Mouse (Mus musculus) adrenal gland, postnatal 25 days (tissue): Measurements from ENCODE around the gene Gm10061. TPM values are rescaled to one million over a fixed set of nuclear protein-coding genes. Genes with fewer than 3 reads are reported as not detected.
"Not testable (repeated sequence)": the region's sequence is repeated elsewhere in the genome, so short reads cannot be mapped to it uniquely, and the experiment has no call there.

ENCODE experiments used
- DNase-seq: peaks from one replicate; pipeline ENCODE4 v3.0.0; 2021; ENCODE audit warnings: mixed read lengths
- long read RNA-seq: library from polyadenylated mRNA; stranded (forward); transcript quantifications from one replicate; pipeline ENCODE4 v2.0.0, GENCODE M21; 2021
- total RNA-seq: library from RNA; stranded (reverse); gene quantifications from 2 replicates; pipeline ENCODE4 v1.2.3, GENCODE M21; 2021

The Gm10061 gene
- not detected in 2 replicates for total RNA-seq
- long read RNA-seq, result 0 reads

DNA sequence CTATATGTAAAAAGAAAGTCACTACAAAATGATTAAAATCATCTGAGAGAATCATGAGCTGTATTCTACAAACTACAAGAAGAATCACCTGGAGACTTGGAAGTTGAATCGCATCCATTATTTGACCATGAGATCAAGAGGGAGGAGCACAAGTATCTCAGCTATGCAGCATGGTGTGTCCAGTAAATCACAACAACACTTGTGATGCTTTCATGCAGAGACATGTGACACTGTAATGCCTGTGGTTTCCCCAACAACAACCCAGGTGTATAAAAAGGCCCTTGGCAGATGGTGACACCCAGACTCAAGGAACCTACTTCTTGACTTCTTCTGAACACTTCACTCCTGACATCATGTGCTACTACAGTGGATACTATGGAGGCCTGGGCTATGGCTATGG, at the start of gene Gm10061:
Gene Gm10061 (plus strand): TSS at position 301 of the 400 bp plus-strand sequence.
- DNase-seq, result no peak

DNA sequence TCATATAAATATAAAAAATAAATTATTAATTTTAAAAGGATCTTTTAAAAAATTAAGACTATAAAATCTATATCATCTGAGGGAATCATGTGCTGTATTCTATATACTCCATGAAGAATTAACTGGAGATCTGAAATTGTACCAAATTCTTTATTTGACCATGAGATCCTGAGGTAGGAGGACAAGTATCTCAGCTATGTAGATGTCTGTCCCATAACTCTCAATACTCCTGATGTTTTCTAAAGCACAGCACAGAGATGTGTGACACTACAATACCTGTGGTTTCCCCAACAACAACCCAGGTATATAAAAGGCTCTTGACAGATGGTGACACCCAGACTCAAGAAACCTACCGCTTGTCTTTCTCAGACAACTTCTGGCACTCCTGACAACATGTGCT, 10.3 kb upstream of the Gm10061 start, which contains the start of gene Gm6358:
Gene Gm6358 (plus strand): TSS at position 301 of the 400 bp plus-strand sequence.
- DNase-seq, result no peak

DNA sequence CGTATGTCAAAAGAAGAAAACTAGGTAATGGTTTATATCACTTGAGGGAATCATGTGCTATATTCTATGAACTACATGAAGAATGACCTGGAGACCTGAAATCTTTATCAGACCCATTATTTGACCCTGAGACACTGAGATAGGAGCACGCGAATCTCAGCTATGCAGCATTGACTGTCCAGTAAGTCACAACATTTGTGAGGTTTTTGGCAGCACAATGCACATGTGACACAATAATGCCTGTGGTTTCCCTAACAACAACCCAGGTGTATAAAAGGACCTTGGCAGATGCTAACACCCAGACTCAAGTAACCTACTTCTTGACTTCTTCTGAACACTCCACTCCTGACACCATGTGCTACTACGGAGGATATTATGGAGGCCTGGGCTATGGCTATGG, 6.8 kb downstream of the Gm10061 start, which contains the start of gene Gm9789:
Gene Gm9789 (plus strand): TSS at position 301 of the 400 bp plus-strand sequence.
- DNase-seq, result no peak

DNA sequence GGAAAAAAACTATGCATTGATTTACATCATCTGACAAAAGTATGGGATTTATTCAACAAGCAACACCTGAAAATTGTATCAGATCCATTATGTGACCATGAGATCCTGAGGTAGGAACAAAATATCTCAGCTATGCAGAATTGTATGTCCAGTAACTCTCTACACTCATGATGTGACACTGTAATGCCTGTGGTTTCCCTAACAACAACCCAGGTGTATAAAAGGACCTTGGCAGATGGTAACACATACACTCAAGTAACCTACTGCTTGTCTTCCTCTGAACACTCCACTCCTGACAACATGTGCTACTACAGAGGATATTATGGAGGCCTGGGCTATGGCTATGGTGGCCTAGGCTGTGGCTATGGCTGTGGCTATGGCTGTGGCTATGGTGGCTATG, 18.3 kb downstream of the Gm10061 start, which contains the start of gene Gm7735:
Gene Gm7735 (plus strand): TSS at position 301 of the 400 bp plus-strand sequence.
- not testable (repeated sequence) for DNase-seq

DNA sequence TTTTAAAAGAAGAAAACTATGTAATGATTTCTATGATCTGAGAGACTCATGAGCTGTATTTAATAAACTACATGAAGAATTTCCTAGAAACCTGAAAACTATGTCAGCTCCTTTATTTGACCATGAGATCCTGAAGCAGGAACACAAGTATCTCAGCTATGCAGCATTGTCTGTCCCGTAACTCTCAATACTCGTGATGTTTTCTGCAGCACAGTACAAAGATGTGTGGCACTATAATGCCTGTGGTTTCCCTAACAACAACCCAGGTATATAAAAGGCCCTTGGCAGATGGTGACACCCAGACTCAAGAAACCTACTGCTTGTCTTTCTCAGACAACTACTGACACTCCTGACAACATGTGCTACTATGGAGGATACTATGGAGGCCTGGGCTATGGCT, 23.5 kb downstream of the Gm10061 start, which contains the start of gene 1110057P08Rik:
Gene 1110057P08Rik (plus strand): TSS at position 301 of the 400 bp plus-strand sequence.
- DNase-seq, result no peak

DNA sequence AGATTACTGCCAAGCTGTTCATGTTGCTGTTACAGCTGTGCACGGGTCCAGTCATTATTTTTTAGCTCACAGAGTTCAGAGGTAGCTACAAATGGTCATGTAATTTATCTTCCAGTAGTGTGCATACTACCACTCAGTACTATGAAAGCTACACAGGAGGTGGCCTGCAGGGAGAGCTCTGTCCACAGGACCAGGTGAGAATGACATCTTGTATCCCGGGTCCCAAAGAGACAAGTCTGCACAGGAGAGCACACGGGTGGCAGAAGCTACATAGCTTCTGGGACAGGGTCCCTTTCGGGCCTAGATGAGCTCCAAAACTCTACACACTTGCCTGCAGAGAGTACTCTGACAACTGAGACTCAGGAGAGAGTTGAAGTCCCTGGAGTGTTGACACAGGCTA, 37.7 kb downstream of the Gm10061 start:
- DNase-seq, result no peak

Other genes with a start within 250 kb of the Gm10061 start
- not detected in 2 replicates for gene Krtap19-9b, start 218.8 kb upstream of the Gm10061 start, total RNA-seq
- gene Krtap16-3, start 188.2 kb upstream of the Gm10061 start, total RNA-seq, result not detected in 2 replicates
- not detected in 2 replicates for gene Krtap22-2, start 140.3 kb upstream of the Gm10061 start, total RNA-seq
- not detected in 2 replicates for gene Gm10229, start 135.8 kb upstream of the Gm10061 start, total RNA-seq
- gene Krtap6-1, start 119.4 kb upstream of the Gm10061 start, total RNA-seq, result not detected in 2 replicates
- not detected in 2 replicates for gene Gm10228, start 109.6 kb upstream of the Gm10061 start, total RNA-seq
- not detected in 2 replicates for gene Krtap6-5, start 103.2 kb upstream of the Gm10061 start, total RNA-seq
- gene 1110025L11Rik, start 87.1 kb upstream of the Gm10061 start, total RNA-seq, result not detected in 2 replicates
- gene Krtap6-3, start 67.1 kb upstream of the Gm10061 start, total RNA-seq, result not detected in 2 replicates
- gene Gm6358, start 10.2 kb upstream of the Gm10061 start, total RNA-seq, result not detected in 2 replicates
- not detected in 2 replicates for gene Gm9789, start 6.9 kb downstream of the Gm10061 start, total RNA-seq
- not detected in 2 replicates for gene Gm7735, start 18.4 kb downstream of the Gm10061 start, total RNA-seq
- gene 1110057P08Rik, start 23.6 kb downstream of the Gm10061 start, total RNA-seq, result not detected in 2 replicates
- not detected in 2 replicates for gene Krtap20-2, start 54.8 kb downstream of the Gm10061 start, total RNA-seq